Mouse (Mus musculus): Measurements from ENCODE around the gene Arpin. TPM values are rescaled to one million over a fixed set of nuclear protein-coding genes. Genes with fewer than 3 reads are reported as not detected.
A peak's percentile ranks its signal among the peaks of the same experiment; 100 is the strongest.

Arpin gene
- polyA plus RNA-seq (2012; rRNA removed) (14.8 and 15.3 TPM in 2 replicates), polyA plus RNA-seq (2014; fragmentation: Nextera tagmentation; extraction: Ambion mirVana) (25.6 and 26.8 TPM in 2 replicates)

DNA sequence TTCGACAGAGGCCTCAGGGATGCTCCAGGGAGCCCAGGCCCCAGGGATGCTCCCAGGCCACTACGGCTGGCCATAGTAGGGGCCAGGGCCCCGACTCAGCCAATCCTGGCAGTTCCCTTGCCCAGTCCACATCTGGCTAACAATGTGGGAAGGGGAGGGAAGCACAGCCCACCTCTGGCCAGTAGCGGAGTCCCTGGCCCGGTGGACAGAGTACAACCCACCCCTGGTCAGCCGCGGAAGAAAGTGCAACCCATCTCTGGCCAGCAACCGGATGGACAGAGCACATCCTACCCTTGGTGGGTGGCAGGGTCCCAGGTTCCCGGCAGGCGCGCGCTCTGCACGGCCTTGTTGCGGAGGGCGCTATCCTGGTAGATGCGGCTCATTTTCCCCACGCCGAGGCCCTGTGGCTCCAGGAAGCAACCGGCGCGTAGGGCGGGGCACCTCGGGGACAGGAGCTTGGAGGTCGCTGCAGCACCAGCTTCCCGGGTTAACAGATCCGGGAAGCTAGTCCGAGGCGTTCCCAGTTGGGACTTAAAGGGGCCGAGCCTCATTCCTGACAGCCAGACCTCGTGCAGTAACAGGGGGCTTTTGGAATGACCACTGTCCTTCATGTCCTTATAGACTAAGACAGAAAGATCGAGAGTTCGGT, at the start of gene Arpin:
Gene Arpin, minus strand, starts transcription at position 498 of the 649 bp plus-strand sequence.
- Histone ChIP-seq H3K4me2 (replicated peaks; ENCODE audit: low read depth, low read length, severe bottlenecking) (peak within 1 kb of the TSS; percentile 82), H3K36me3 (ENCODE audit: control insufficient read depth, insufficient read depth, low read length) (no peaks in the 10 kb centered on the region), H3K9me3 (ENCODE audit: control insufficient read depth, low read length) (no peaks in the 10 kb centered on the region), H3K27ac (replicated peaks; ENCODE audit: low read depth, low read length) (0 out of 2 replicates have a peak within 1 kb of the TSS, but pooled peaks have one; percentile 0), H3K27me3 (ENCODE audit: control insufficient read depth, insufficient read depth, low read length) (no peaks in the 10 kb centered on the region), H3K4me3 (replicated peaks; ENCODE audit: low read length) (peak within 1 kb of the TSS; percentile 44), H3K4me1 (ENCODE audit: control insufficient read depth, insufficient read depth, low read length) (peaks cover 7% of the 10 kb centered on the region; the same call in 1 of the 2 replicates), H3K9ac (ENCODE audit: low read depth, low read length, severe bottlenecking) (peak within 1 kb of the TSS; percentile 58)
- TF ChIP-seq POLR2A (IDR thresholded peaks at IDR 0.05; ENCODE audit: borderline replicate concordance, extremely low read depth, insufficient read depth, insufficient read length), result no peak
- 1% methylated on average over 32 of the region's 32 CpGs for WGBS
- peak; percentile 74 for ATAC-seq (ENCODE audit: low FRiP score, low read depth)
- peak; percentile 62 for DNase-seq (ENCODE audit: low spot score)

DNA sequence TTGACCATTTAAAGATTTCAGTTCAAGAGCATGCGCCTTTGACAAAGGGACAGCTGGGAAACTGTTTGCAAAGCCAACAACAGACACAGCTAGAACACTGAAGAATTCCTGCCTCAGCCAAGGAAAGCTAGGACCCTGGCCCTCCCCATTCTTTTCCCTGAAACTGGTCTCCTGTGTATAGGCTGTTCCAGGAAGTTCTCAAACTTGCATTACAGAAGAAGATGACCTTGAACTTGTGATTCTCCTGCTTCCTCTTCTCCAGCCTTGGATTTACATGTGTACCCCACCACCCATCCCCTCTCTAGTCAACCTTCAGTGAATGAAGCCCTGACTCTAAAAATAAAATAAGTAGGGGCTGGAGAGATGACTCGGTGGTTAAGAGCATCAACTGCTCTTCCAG, 40.2 kb upstream of the Arpin start:
- no peaks in the 10 kb centered on the region for H3K36me3 ChIP-seq (ENCODE audit: control insufficient read depth, insufficient read depth, low read length)
- DNase-seq (ENCODE audit: low spot score) (no peak), ATAC-seq (ENCODE audit: low FRiP score, low read depth) (no peak)
- H3K9ac ChIP-seq (ENCODE audit: low read depth, low read length, severe bottlenecking), result no peak overlapping the region
- 88% methylated on average over 2 of the region's 2 CpGs for WGBS
- H3K4me3 ChIP-seq (replicated peaks; ENCODE audit: low read length), result no peak overlapping the region
- H3K4me2 ChIP-seq (replicated peaks; ENCODE audit: low read depth, low read length, severe bottlenecking), result no peak overlapping the region
- no peaks in the 10 kb centered on the region for H3K4me1 ChIP-seq (ENCODE audit: control insufficient read depth, insufficient read depth, low read length)
- no peak for TF ChIP-seq POLR2A (IDR thresholded peaks at IDR 0.05; ENCODE audit: borderline replicate concordance, extremely low read depth, insufficient read depth, insufficient read length)
- H3K9me3 ChIP-seq (ENCODE audit: control insufficient read depth, low read length), result no peaks in the 10 kb centered on the region
- no peak overlapping the region for H3K27ac ChIP-seq (replicated peaks; ENCODE audit: low read depth, low read length)
- H3K27me3 ChIP-seq (ENCODE audit: control insufficient read depth, insufficient read depth, low read length), result no peaks in the 10 kb centered on the region

DNA sequence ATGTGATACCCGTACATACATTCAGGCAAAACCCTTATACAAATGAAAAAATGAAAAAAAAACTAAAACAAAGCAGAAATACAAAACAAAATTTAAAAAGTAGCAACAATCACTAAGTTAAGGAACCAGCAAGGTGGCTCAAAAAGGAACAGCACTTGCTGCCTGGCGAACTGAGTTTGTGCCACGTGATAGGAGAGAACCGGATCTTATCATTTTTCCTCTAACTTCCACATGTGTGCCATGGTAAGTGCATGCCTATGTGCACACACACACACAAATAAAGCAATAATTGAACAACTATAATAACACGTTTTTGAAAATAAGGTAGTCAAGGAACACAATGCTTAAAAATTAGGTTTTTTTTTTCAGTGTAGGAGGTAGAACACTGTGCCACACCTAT, 37.0 kb upstream of the Arpin start:
- Histone ChIP-seq H3K9ac (ENCODE audit: low read depth, low read length, severe bottlenecking) (no peak overlapping the region), H3K27ac (replicated peaks; ENCODE audit: low read depth, low read length) (no peak overlapping the region), H3K36me3 (ENCODE audit: control insufficient read depth, insufficient read depth, low read length) (no peaks in the 10 kb centered on the region), H3K4me3 (replicated peaks; ENCODE audit: low read length) (no peak overlapping the region), H3K4me2 (replicated peaks; ENCODE audit: low read depth, low read length, severe bottlenecking) (no peak overlapping the region), H3K9me3 (ENCODE audit: control insufficient read depth, low read length) (no peaks in the 10 kb centered on the region), H3K4me1 (ENCODE audit: control insufficient read depth, insufficient read depth, low read length) (no peaks in the 10 kb centered on the region), H3K27me3 (ENCODE audit: control insufficient read depth, insufficient read depth, low read length) (no peaks in the 10 kb centered on the region)
- DNase-seq (ENCODE audit: low spot score) (no peak), ATAC-seq (ENCODE audit: low FRiP score, low read depth) (no peak)
- no peak for TF ChIP-seq POLR2A (IDR thresholded peaks at IDR 0.05; ENCODE audit: borderline replicate concordance, extremely low read depth, insufficient read depth, insufficient read length)
- WGBS, result 82% methylated on average over 5 of the region's 5 CpGs

DNA sequence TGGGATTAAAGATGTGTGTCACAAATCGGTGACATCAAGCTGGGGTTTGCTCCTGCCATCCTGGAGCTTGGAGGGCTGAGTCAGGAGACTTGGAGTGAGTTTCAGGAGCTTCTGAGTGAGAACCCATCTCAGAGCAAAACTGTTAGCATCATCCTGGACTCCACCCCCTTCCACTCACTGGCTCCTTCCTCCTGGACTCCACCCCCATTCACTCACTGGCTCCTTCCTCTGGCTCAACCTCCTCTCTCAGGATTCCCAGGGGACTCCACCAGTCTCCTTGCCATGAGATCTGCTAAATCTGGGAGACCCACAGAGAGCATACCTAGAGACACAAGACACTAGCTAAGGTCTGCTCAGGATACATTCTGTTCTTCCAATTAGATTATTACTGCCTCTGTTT, 35.2 kb upstream of the Arpin start:
- no peaks in the 10 kb centered on the region for H3K36me3 ChIP-seq (ENCODE audit: control insufficient read depth, insufficient read depth, low read length)
- no peak for DNase-seq (ENCODE audit: low spot score)
- no peaks in the 10 kb centered on the region for H3K9me3 ChIP-seq (ENCODE audit: control insufficient read depth, low read length)
- H3K4me3 ChIP-seq (replicated peaks; ENCODE audit: low read length), result no peak overlapping the region
- no peak for TF ChIP-seq POLR2A (IDR thresholded peaks at IDR 0.05; ENCODE audit: borderline replicate concordance, extremely low read depth, insufficient read depth, insufficient read length)
- H3K4me2 ChIP-seq (replicated peaks; ENCODE audit: low read depth, low read length, severe bottlenecking), result no peak overlapping the region
- no peak overlapping the region for H3K27ac ChIP-seq (replicated peaks; ENCODE audit: low read depth, low read length)
- no peaks in the 10 kb centered on the region for H3K4me1 ChIP-seq (ENCODE audit: control insufficient read depth, insufficient read depth, low read length)
- no peak overlapping the region for H3K9ac ChIP-seq (ENCODE audit: low read depth, low read length, severe bottlenecking)
- no peaks in the 10 kb centered on the region for H3K27me3 ChIP-seq (ENCODE audit: control insufficient read depth, insufficient read depth, low read length)
- ATAC-seq (ENCODE audit: low FRiP score, low read depth), result no peak
- 46% methylated on average over 1 of the region's 1 CpGs for WGBS

DNA sequence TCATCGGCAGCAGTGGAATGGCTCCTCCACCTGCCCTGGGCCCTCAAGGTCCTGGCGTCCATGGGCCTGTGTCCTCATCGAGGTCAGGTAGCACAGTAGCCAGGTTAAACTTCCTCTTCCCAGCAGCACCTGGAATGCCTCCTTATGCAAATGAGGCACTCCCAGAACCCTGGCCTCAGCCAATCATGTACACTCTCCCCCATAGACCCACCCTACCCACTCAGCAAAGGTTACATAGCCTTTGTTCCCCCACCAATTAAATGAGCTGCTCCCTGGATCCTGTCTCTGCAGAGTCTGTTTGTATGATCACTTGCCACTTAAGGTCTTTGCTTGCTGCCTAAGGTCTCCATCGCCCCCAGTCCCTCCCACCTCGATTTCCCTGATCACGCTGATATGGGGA, 33.2 kb upstream of the Arpin start:
- no peaks in the 10 kb centered on the region for H3K36me3 ChIP-seq (ENCODE audit: control insufficient read depth, insufficient read depth, low read length)
- no peaks in the 10 kb centered on the region for H3K27me3 ChIP-seq (ENCODE audit: control insufficient read depth, insufficient read depth, low read length)
- WGBS, result 82% methylated on average over 6 of the region's 6 CpGs
- no peaks in the 10 kb centered on the region for H3K4me1 ChIP-seq (ENCODE audit: control insufficient read depth, insufficient read depth, low read length)
- no peaks in the 10 kb centered on the region for H3K9me3 ChIP-seq (ENCODE audit: control insufficient read depth, low read length)
- DNase-seq (ENCODE audit: low spot score), result no peak
- no peak for TF ChIP-seq POLR2A (IDR thresholded peaks at IDR 0.05; ENCODE audit: borderline replicate concordance, extremely low read depth, insufficient read depth, insufficient read length)
- no peak overlapping the region for H3K4me3 ChIP-seq (replicated peaks; ENCODE audit: low read length)
- H3K4me2 ChIP-seq (replicated peaks; ENCODE audit: low read depth, low read length, severe bottlenecking), result no peak overlapping the region
- no peak overlapping the region for H3K27ac ChIP-seq (replicated peaks; ENCODE audit: low read depth, low read length)
- no peak overlapping the region for H3K9ac ChIP-seq (ENCODE audit: low read depth, low read length, severe bottlenecking)
- ATAC-seq (ENCODE audit: low FRiP score, low read depth), result no peak

Data from limb, embryonic 14.5 days (tissue).